Mouse (Mus musculus): ENCODE measurements around the gene Magi3. TPM values are rescaled to one million over a fixed set of nuclear protein-coding genes. Genes with fewer than 3 reads are reported as not detected.

Magi3 gene
- polyA plus RNA-seq, 1 experiment: 5.3 TPM

- H3K79me2 ChIP-seq (ENCODE audit: control insufficient read depth, insufficient read depth): no peaks in the 10 kb centered on the region
- no peak overlapping the region for H3K4me3 ChIP-seq (ENCODE audit: insufficient read depth, poor library complexity, severe bottlenecking)
- TF ChIP-seq FOSL1 (IDR thresholded peaks at IDR 0.05; ENCODE audit: insufficient read depth, low read length, poor library complexity, severe bottlenecking): no peak
- no peak for TF ChIP-seq CEBPB (IDR thresholded peaks at IDR 0.05; ENCODE audit: low read depth)
- TF ChIP-seq USF1 (IDR thresholded peaks at IDR 0.05; ENCODE audit: low read depth): no peak
- no peak for TF ChIP-seq MAX (IDR thresholded peaks at IDR 0.05)
- TF ChIP-seq MYOD1 (IDR thresholded peaks at IDR 0.05; ENCODE audit: control insufficient read depth, insufficient read length, low read depth): no peak
- no peak for TF ChIP-seq MYOG (IDR thresholded peaks at IDR 0.05; ENCODE audit: control insufficient read depth, extremely low read depth, insufficient read length)
- no peak for TF ChIP-seq CTCF (IDR thresholded peaks at IDR 0.05; ENCODE audit: control insufficient read depth, insufficient read depth, insufficient read length)
- no peaks in the 10 kb centered on the region for H3K27me3 ChIP-seq (ENCODE audit: control insufficient read depth, insufficient read depth, insufficient read length)
- H3K36me3 ChIP-seq (ENCODE audit: control insufficient read depth, insufficient read depth): no peaks in the 10 kb centered on the region
- no peak overlapping the region for H3ac ChIP-seq (ENCODE audit: control insufficient read depth, insufficient read length, low read depth)
- H3K79me3 ChIP-seq (ENCODE audit: low read depth): no peaks in the 10 kb centered on the region
Measured at GRCm38 (mm10) chr3:104253760-104254159, 33.6 kb upstream of the Magi3 start.

GRCm38 (mm10) chr3:104247850-104248249 is 27.7 kb upstream of the Magi3 start:
- H3K79me3 ChIP-seq (ENCODE audit: low read depth): no peaks in the 10 kb centered on the region
- no peaks in the 10 kb centered on the region for H3K27me3 ChIP-seq (ENCODE audit: control insufficient read depth, insufficient read depth, insufficient read length)
- H3K4me3 ChIP-seq (ENCODE audit: insufficient read depth, poor library complexity, severe bottlenecking): no peak overlapping the region

GRCm38 (mm10) chr3:104247057-104247456 is 26.9 kb upstream of the Magi3 start:
- Histone ChIP-seq H3K27me3 (ENCODE audit: control insufficient read depth, insufficient read depth, insufficient read length) (no peaks in the 10 kb centered on the region), H3K79me3 (ENCODE audit: low read depth) (no peaks in the 10 kb centered on the region), H3K4me3 (ENCODE audit: insufficient read depth, poor library complexity, severe bottlenecking) (no peak overlapping the region), H3ac (ENCODE audit: control insufficient read depth, insufficient read length, low read depth) (no peak overlapping the region), H3K79me2 (ENCODE audit: control insufficient read depth, insufficient read depth) (no peaks in the 10 kb centered on the region), H3K36me3 (ENCODE audit: control insufficient read depth, insufficient read depth) (no peaks in the 10 kb centered on the region)
- TF ChIP-seq MYOG (IDR thresholded peaks at IDR 0.05; ENCODE audit: control insufficient read depth, extremely low read depth, insufficient read length) (no peak), CTCF (IDR thresholded peaks at IDR 0.05; ENCODE audit: control insufficient read depth, insufficient read depth, insufficient read length) (no peak), MYOD1 (IDR thresholded peaks at IDR 0.05; ENCODE audit: control insufficient read depth, insufficient read length, low read depth) (no peak), CEBPB (IDR thresholded peaks at IDR 0.05; ENCODE audit: low read depth) (no peak), MAX (IDR thresholded peaks at IDR 0.05) (no peak), USF1 (IDR thresholded peaks at IDR 0.05; ENCODE audit: low read depth) (no peak), FOSL1 (IDR thresholded peaks at IDR 0.05; ENCODE audit: insufficient read depth, low read length, poor library complexity, severe bottlenecking) (no peak)

More at GRCm38 (mm10) chr3:104247850-104248249, 27.7 kb upstream of the Magi3 start:
- TF ChIP-seq MAX (IDR thresholded peaks at IDR 0.05) (no peak), USF1 (IDR thresholded peaks at IDR 0.05; ENCODE audit: low read depth) (no peak), CTCF (IDR thresholded peaks at IDR 0.05; ENCODE audit: control insufficient read depth, insufficient read depth, insufficient read length) (no peak), MYOD1 (IDR thresholded peaks at IDR 0.05; ENCODE audit: control insufficient read depth, insufficient read length, low read depth) (no peak), FOSL1 (IDR thresholded peaks at IDR 0.05; ENCODE audit: insufficient read depth, low read length, poor library complexity, severe bottlenecking) (no peak), MYOG (IDR thresholded peaks at IDR 0.05; ENCODE audit: control insufficient read depth, extremely low read depth, insufficient read length) (no peak)
- Histone ChIP-seq H3ac (ENCODE audit: control insufficient read depth, insufficient read length, low read depth) (no peak overlapping the region), H3K36me3 (ENCODE audit: control insufficient read depth, insufficient read depth) (no peaks in the 10 kb centered on the region), H3K79me2 (ENCODE audit: control insufficient read depth, insufficient read depth) (no peaks in the 10 kb centered on the region)

GRCm38 (mm10) chr3:104244373-104244772 is 24.2 kb upstream of the Magi3 start:
- no peak for TF ChIP-seq CEBPB (IDR thresholded peaks at IDR 0.05; ENCODE audit: low read depth)
- TF ChIP-seq MAX (IDR thresholded peaks at IDR 0.05): no peak
- TF ChIP-seq CTCF (IDR thresholded peaks at IDR 0.05; ENCODE audit: control insufficient read depth, insufficient read depth, insufficient read length): no peak
- no peak for TF ChIP-seq FOSL1 (IDR thresholded peaks at IDR 0.05; ENCODE audit: insufficient read depth, low read length, poor library complexity, severe bottlenecking)
- no peak for TF ChIP-seq USF1 (IDR thresholded peaks at IDR 0.05; ENCODE audit: low read depth)
- no peak for TF ChIP-seq MYOD1 (IDR thresholded peaks at IDR 0.05; ENCODE audit: control insufficient read depth, insufficient read length, low read depth)
- TF ChIP-seq MYOG (IDR thresholded peaks at IDR 0.05; ENCODE audit: control insufficient read depth, extremely low read depth, insufficient read length): no peak
- no peak overlapping the region for H3ac ChIP-seq (ENCODE audit: control insufficient read depth, insufficient read length, low read depth)
- H3K4me3 ChIP-seq (ENCODE audit: insufficient read depth, poor library complexity, severe bottlenecking): no peak overlapping the region
- no peaks in the 10 kb centered on the region for H3K79me3 ChIP-seq (ENCODE audit: low read depth)
- H3K36me3 ChIP-seq (ENCODE audit: control insufficient read depth, insufficient read depth): no peaks in the 10 kb centered on the region
- no peaks in the 10 kb centered on the region for H3K27me3 ChIP-seq (ENCODE audit: control insufficient read depth, insufficient read depth, insufficient read length)
- no peaks in the 10 kb centered on the region for H3K79me2 ChIP-seq (ENCODE audit: control insufficient read depth, insufficient read depth)

- no peak for TF ChIP-seq CEBPB (IDR thresholded peaks at IDR 0.05; ENCODE audit: low read depth)
- no peak for TF ChIP-seq MAX (IDR thresholded peaks at IDR 0.05)
- TF ChIP-seq MYOD1 (IDR thresholded peaks at IDR 0.05; ENCODE audit: control insufficient read depth, insufficient read length, low read depth): no peak
- TF ChIP-seq MYOG (IDR thresholded peaks at IDR 0.05; ENCODE audit: control insufficient read depth, extremely low read depth, insufficient read length): no peak
- no peak for TF ChIP-seq CTCF (IDR thresholded peaks at IDR 0.05; ENCODE audit: control insufficient read depth, insufficient read depth, insufficient read length)
- TF ChIP-seq FOSL1 (IDR thresholded peaks at IDR 0.05; ENCODE audit: insufficient read depth, low read length, poor library complexity, severe bottlenecking): no peak
- Histone ChIP-seq H3K79me3 (ENCODE audit: low read depth) (no peaks in the 10 kb centered on the region), H3K4me3 (ENCODE audit: insufficient read depth, poor library complexity, severe bottlenecking) (no peak overlapping the region), H3K36me3 (ENCODE audit: control insufficient read depth, insufficient read depth) (no peaks in the 10 kb centered on the region), H3ac (ENCODE audit: control insufficient read depth, insufficient read length, low read depth) (no peak overlapping the region), H3K79me2 (ENCODE audit: control insufficient read depth, insufficient read depth) (no peaks in the 10 kb centered on the region), H3K27me3 (ENCODE audit: control insufficient read depth, insufficient read depth, insufficient read length) (no peaks in the 10 kb centered on the region)
Measured at GRCm38 (mm10) chr3:104243972-104244371, 23.8 kb upstream of the Magi3 start.

- Histone ChIP-seq H3K27me3 (ENCODE audit: control insufficient read depth, insufficient read depth, insufficient read length) (no peaks in the 10 kb centered on the region), H3K36me3 (ENCODE audit: control insufficient read depth, insufficient read depth) (no peaks in the 10 kb centered on the region), H3ac (ENCODE audit: control insufficient read depth, insufficient read length, low read depth) (no peak overlapping the region), H3K79me3 (ENCODE audit: low read depth) (no peaks in the 10 kb centered on the region), H3K4me3 (ENCODE audit: insufficient read depth, poor library complexity, severe bottlenecking) (no peak overlapping the region), H3K79me2 (ENCODE audit: control insufficient read depth, insufficient read depth) (no peaks in the 10 kb centered on the region)
- peak; percentile 9 for TF ChIP-seq MYOD1 (IDR thresholded peaks at IDR 0.05; ENCODE audit: control insufficient read depth, insufficient read length, low read depth)
- TF ChIP-seq MAX (IDR thresholded peaks at IDR 0.05): no peak
- TF ChIP-seq CEBPB (IDR thresholded peaks at IDR 0.05; ENCODE audit: low read depth): peak; percentile 78
Measured at GRCm38 (mm10) chr3:104239785-104240184, 19.6 kb upstream of the Magi3 start.
